Mouse (Mus musculus) stomach, postnatal 0 days (tissue): ENCODE results near the gene Cep89. TPM values are rescaled to one million over a fixed set of nuclear protein-coding genes. Genes with fewer than 3 reads are reported as not detected.

Experiments used
- ATAC-seq: fragments of 200-750 bp; cut with Nextera tagmentation; 2 replicates; pipeline ENCODE4 v1.8.0; 2017; ENCODE audit not compliant: low FRiP score, low TSS enrichment
- DNase-seq: peaks from one replicate; pipeline ENCODE4 v3.0.0-alpha.2; 2016; ENCODE audit warnings: low spot score
- H3K27ac ChIP-seq: fragments of 300-500 bp; sonication (generic); replicated peaks from 2 replicates; pipeline ENCODE4 v1.5.1; 2014; ENCODE audit warnings: mild to moderate bottlenecking, control low read depth
- H3K27me3 ChIP-seq: fragments of 300-500 bp; sonication (generic); 2 replicates; pipeline ENCODE4 v1.6.1; 2014; ENCODE audit warnings: low read length; ENCODE audit not compliant: control insufficient read depth, insufficient read depth
- H3K36me3 ChIP-seq: fragments of 300-500 bp; sonication (generic); 2 replicates; pipeline ENCODE4 v1.6.1; 2014; ENCODE audit warnings: low read length, mixed read lengths; ENCODE audit not compliant: control insufficient read depth, insufficient read depth
- H3K4me1 ChIP-seq: fragments of 300-500 bp; sonication (generic); replicated peaks from 2 replicates; pipeline ENCODE4 v1.6.1; 2014; ENCODE audit warnings: antibody characterized with exemption; ENCODE audit not compliant: control insufficient read depth, insufficient read depth
- H3K4me2 ChIP-seq: fragments of 300-500 bp; sonication (generic); replicated peaks from 2 replicates; pipeline ENCODE4 v1.6.1; 2014; ENCODE audit warnings: low read depth, mild to moderate bottlenecking, control low read depth, moderate library complexity
- H3K4me3 ChIP-seq: fragments of 300-500 bp; sonication (generic); 2 replicates; pipeline ENCODE4 v1.5.1; 2014; ENCODE audit warnings: low read depth, low read length, control low read depth
- H3K9ac ChIP-seq: fragments of 300-500 bp; sonication (generic); 2 replicates; pipeline ENCODE4 v1.6.1; 2014; ENCODE audit warnings: mild to moderate bottlenecking, low read length, control low read depth, mixed read lengths
- H3K9me3 ChIP-seq: fragments of 300-500 bp; sonication (generic); 2 replicates; pipeline ENCODE4 v1.6.1; 2016; ENCODE audit warnings: low read length; ENCODE audit not compliant: control insufficient read depth
- CTCF ChIP-seq: IDR thresholded peaks from 2 replicates; pipeline ENCODE4 v1.5.1; 2016; ENCODE audit warnings: antibody characterized with exemption, low read depth, mild to moderate bottlenecking, moderate library complexity
- EP300 ChIP-seq: optimal IDR thresholded peaks from 2 replicates; pipeline ENCODE3; 2016; ENCODE audit warnings: antibody characterized with exemption
- WGBS: fragments of 180-500 bp; shearing (Covaris S2); extraction: QIAGEN DNeasy Blood & Tissue Kit; methylation state at CpG from one replicate; pipeline ENCODE4 v1.1.7; 2014; 5-methylcytosine and 5-hydroxymethylcytosine counted together
- polyA plus RNA-seq: library from polyadenylated mRNA; unstranded; fragments of >200 nt; fragmentation: Nextera tagmentation; extraction: Ambion mirVana; gene quantifications from 2 replicates; pipeline ENCODE4 v1.2.1, GENCODE M21; 2015

Cep89 gene
- polyA plus RNA-seq, 1 experiment from 2014 or later, result 11.7 TPM

DNA sequence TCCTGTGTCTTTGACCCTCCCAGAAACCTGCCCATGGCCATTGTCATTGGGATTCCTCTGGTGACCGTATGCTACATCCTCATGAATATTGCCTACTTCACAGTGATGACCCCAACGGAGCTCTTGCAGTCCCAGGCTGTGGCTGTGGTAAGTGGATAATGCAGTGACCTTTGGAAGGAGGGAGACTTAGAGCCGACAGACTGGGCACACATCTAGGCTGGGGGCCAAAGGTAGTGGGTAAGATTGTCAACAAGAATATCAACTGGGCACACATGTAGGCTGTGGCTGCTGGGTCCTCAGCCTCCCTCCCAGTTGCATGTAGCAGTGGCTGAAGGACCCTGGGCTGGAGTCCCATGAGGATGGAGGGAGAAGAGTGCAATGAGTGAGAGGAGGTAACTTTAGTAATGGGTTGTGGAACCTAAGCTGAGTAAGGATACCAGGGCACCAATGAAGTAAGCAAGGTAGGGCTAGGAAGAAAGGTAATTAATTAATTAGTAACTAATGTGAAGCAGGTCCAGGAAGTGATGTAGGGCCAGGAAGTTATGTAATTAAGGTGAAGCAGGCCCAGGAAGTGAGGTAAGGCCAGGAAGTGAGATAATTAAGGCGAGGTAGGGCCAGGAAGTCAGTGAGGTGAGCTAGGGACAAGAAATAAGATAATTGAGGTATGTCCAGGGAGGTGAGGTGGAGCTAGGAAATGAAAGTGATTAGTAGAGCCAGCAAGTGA lies 59.4 kb downstream of the Cep89 start:
- peak; percentile 74 for ATAC-seq
- Histone ChIP-seq H3K4me1 (no peaks in the 10 kb centered on the region), H3K4me2 (no peak overlapping the region), H3K9me3 (no peaks in the 10 kb centered on the region), H3K27ac (no peak overlapping the region), H3K27me3 (no peaks in the 10 kb centered on the region), H3K9ac (no peak overlapping the region), H3K36me3 (no peaks in the 10 kb centered on the region), H3K4me3 (no peak overlapping the region)
- TF ChIP-seq EP300, result no peak
- WGBS, result 76% methylated on average over 4 of the region's 4 CpGs
- no peak for DNase-seq

GRCm38 (mm10) chr7:35460971-35461370 lies 64.1 kb downstream of the Cep89 start:
- DNase-seq (no peak), ATAC-seq (no peak)
- Histone ChIP-seq H3K4me1 (no peaks in the 10 kb centered on the region), H3K27me3 (no peaks in the 10 kb centered on the region), H3K4me2 (no peak overlapping the region), H3K9me3 (no peaks in the 10 kb centered on the region), H3K27ac (no peak overlapping the region), H3K4me3 (no peak overlapping the region), H3K36me3 (no peaks in the 10 kb centered on the region), H3K9ac (no peak overlapping the region)
- WGBS, result 76% methylated on average over 4 of the region's 4 CpGs
- TF ChIP-seq EP300 (no peak), CTCF (no peak)

GRCm38 (mm10) chr7:35465027-35465426 lies 68.2 kb downstream of the Cep89 start:
- TF ChIP-seq EP300, result no peak
- no peak for TF ChIP-seq CTCF
- 92% methylated on average over 5 of the region's 5 CpGs for WGBS

GRCm38 (mm10) chr7:35467856-35468255 lies 71.0 kb downstream of the Cep89 start:
- no peaks in the 10 kb centered on the region for H3K9me3 ChIP-seq
- WGBS, result 70% methylated on average over 2 of the region's 2 CpGs

More at GRCm38 (mm10) chr7:35465027-35465426, 68.2 kb downstream of the Cep89 start:
- Histone ChIP-seq H3K36me3 (no peaks in the 10 kb centered on the region), H3K27ac (no peak overlapping the region), H3K9ac (no peak overlapping the region), H3K4me2 (no peak overlapping the region), H3K4me1 (no peaks in the 10 kb centered on the region), H3K9me3 (no peaks in the 10 kb centered on the region), H3K27me3 (no peaks in the 10 kb centered on the region), H3K4me3 (no peak overlapping the region)
- ATAC-seq (no peak), DNase-seq (no peak)

GRCm38 (mm10) chr7:35470794-35471193 lies 74.0 kb downstream of the Cep89 start:
- no peak for DNase-seq
- TF ChIP-seq CTCF, result peak; percentile 45
- no peak for TF ChIP-seq EP300
- no peak for ATAC-seq
- Histone ChIP-seq H3K27me3 (no peaks in the 10 kb centered on the region), H3K4me3 (no peak overlapping the region), H3K9me3 (no peaks in the 10 kb centered on the region), H3K36me3 (no peaks in the 10 kb centered on the region), H3K9ac (no peak overlapping the region), H3K4me1 (no peaks in the 10 kb centered on the region), H3K27ac (no peak overlapping the region), H3K4me2 (no peak overlapping the region)
- 38% methylated on average over 4 of the region's 4 CpGs for WGBS

More at GRCm38 (mm10) chr7:35467856-35468255, 71.0 kb downstream of the Cep89 start:
- no peak overlapping the region for H3K4me3 ChIP-seq
- H3K9ac ChIP-seq, result no peak overlapping the region
- TF ChIP-seq EP300, result no peak
- no peak for TF ChIP-seq CTCF
- H3K27me3 ChIP-seq, result no peaks in the 10 kb centered on the region
- H3K27ac ChIP-seq, result no peak overlapping the region
- ATAC-seq (no peak), DNase-seq (no peak)
- no peak overlapping the region for H3K4me2 ChIP-seq
- H3K36me3 ChIP-seq, result no peaks in the 10 kb centered on the region
- H3K4me1 ChIP-seq, result no peaks in the 10 kb centered on the region

GRCm38 (mm10) chr7:35476457-35476856 lies 79.6 kb downstream of the Cep89 start:
- H3K4me1 ChIP-seq, result no peaks in the 10 kb centered on the region
- H3K36me3 ChIP-seq, result no peaks in the 10 kb centered on the region
- ATAC-seq (no peak), DNase-seq (no peak)
- H3K27me3 ChIP-seq, result no peaks in the 10 kb centered on the region
- no peak overlapping the region for H3K4me2 ChIP-seq
- no peak overlapping the region for H3K27ac ChIP-seq
- H3K9ac ChIP-seq, result no peak overlapping the region
- no peak overlapping the region for H3K4me3 ChIP-seq
- 39% methylated on average over 2 of the region's 2 CpGs for WGBS
- H3K9me3 ChIP-seq, result no peaks in the 10 kb centered on the region
- TF ChIP-seq EP300, result no peak
- TF ChIP-seq CTCF, result no peak
